Mouse (Mus musculus): ENCODE data around the gene Sigmar1. TPM values are rescaled to one million over a fixed set of nuclear protein-coding genes. Genes with fewer than 3 reads are reported as not detected.
A peak's percentile ranks its signal among the peaks of the same experiment; 100 is the strongest.

Sigmar1 gene
- polyA plus RNA-seq, 1 experiment from 2014 or later, result 75.5 TPM

GRCm38 (mm10) chr4:41722918-41723351 is 33.0 kb downstream of the Sigmar1 start, which contains the start of gene Dctn3:
Dctn3 (minus strand) TSS chr4:41723170.
- under 1% methylated on average over 27 of the region's 27 CpGs for WGBS
- H3K4me2 ChIP-seq, result peak within 1 kb of the TSS; percentile 77
- H3K27me3 ChIP-seq, result peaks cover 44% of the 10 kb centered on the region
- H3K36me3 ChIP-seq, result peaks cover 17% of the 10 kb centered on the region
- no peaks in the 10 kb centered on the region for H3K9me3 ChIP-seq
- ATAC-seq (ENCODE audit: borderline replicate concordance, extremely low read depth, low FRiP score, low TSS enrichment), result peak; percentile 95
- H3K9ac ChIP-seq, result peak within 1 kb of the TSS; percentile 76
- peak within 1 kb of the TSS; percentile 70 for H3K4me3 ChIP-seq
- peaks cover 23% of the 10 kb centered on the region for H3K4me1 ChIP-seq
- H3K27ac ChIP-seq, result no peak within 1 kb of the TSS

- Histone ChIP-seq H3K4me2 (no peak overlapping the region), H3K4me3 (no peak overlapping the region), H3K27me3 (no peaks in the 10 kb centered on the region), H3K9ac (no peak overlapping the region), H3K27ac (no peak overlapping the region), H3K36me3 (peaks cover 29% of the 10 kb centered on the region), H3K4me1 (peaks cover 22% of the 10 kb centered on the region), H3K9me3 (no peaks in the 10 kb centered on the region)
- no peak for ATAC-seq (ENCODE audit: borderline replicate concordance, extremely low read depth, low FRiP score, low TSS enrichment)
- WGBS, result 64% methylated on average over 6 of the region's 6 CpGs
Measured at GRCm38 (mm10) chr4:41716834-41717233, 39.1 kb downstream of the Sigmar1 start.

- Histone ChIP-seq H3K27me3 (no peaks in the 10 kb centered on the region), H3K27ac (no peak overlapping the region), H3K4me3 (no peak overlapping the region), H3K9ac (no peak overlapping the region), H3K36me3 (peaks cover 29% of the 10 kb centered on the region), H3K4me2 (no peak overlapping the region), H3K4me1 (peaks cover 23% of the 10 kb centered on the region), H3K9me3 (no peaks in the 10 kb centered on the region)
- ATAC-seq (ENCODE audit: borderline replicate concordance, extremely low read depth, low FRiP score, low TSS enrichment), result no peak
- WGBS, result 79% methylated on average over 5 of the region's 5 CpGs
Measured at GRCm38 (mm10) chr4:41715596-41715995, 40.4 kb downstream of the Sigmar1 start.

GRCm38 (mm10) chr4:41715082-41715481 is 40.9 kb downstream of the Sigmar1 start:
- Histone ChIP-seq H3K27me3 (no peaks in the 10 kb centered on the region), H3K4me3 (no peak overlapping the region), H3K27ac (no peak overlapping the region), H3K4me2 (no peak overlapping the region), H3K36me3 (peaks cover 29% of the 10 kb centered on the region), H3K9me3 (no peaks in the 10 kb centered on the region), H3K9ac (no peak overlapping the region), H3K4me1 (peaks cover 23% of the 10 kb centered on the region)
- WGBS, result 75% methylated on average over 8 of the region's 8 CpGs
- ATAC-seq (ENCODE audit: borderline replicate concordance, extremely low read depth, low FRiP score, low TSS enrichment), result no peak

- WGBS, result 14% methylated on average over 8 of the region's 8 CpGs
- no peak overlapping the region for H3K27ac ChIP-seq
- H3K4me1 ChIP-seq, result peaks cover 23% of the 10 kb centered on the region
- H3K36me3 ChIP-seq, result peaks cover 25% of the 10 kb centered on the region
- peak overlapping the region; percentile 95 for H3K4me2 ChIP-seq
- ATAC-seq (ENCODE audit: borderline replicate concordance, extremely low read depth, low FRiP score, low TSS enrichment), result no peak
- peak overlapping the region; percentile 88 for H3K4me3 ChIP-seq
- no peaks in the 10 kb centered on the region for H3K27me3 ChIP-seq
- no peaks in the 10 kb centered on the region for H3K9me3 ChIP-seq
- no peak overlapping the region for H3K9ac ChIP-seq
Measured at GRCm38 (mm10) chr4:41714276-41714675, 41.7 kb downstream of the Sigmar1 start.

DNA sequence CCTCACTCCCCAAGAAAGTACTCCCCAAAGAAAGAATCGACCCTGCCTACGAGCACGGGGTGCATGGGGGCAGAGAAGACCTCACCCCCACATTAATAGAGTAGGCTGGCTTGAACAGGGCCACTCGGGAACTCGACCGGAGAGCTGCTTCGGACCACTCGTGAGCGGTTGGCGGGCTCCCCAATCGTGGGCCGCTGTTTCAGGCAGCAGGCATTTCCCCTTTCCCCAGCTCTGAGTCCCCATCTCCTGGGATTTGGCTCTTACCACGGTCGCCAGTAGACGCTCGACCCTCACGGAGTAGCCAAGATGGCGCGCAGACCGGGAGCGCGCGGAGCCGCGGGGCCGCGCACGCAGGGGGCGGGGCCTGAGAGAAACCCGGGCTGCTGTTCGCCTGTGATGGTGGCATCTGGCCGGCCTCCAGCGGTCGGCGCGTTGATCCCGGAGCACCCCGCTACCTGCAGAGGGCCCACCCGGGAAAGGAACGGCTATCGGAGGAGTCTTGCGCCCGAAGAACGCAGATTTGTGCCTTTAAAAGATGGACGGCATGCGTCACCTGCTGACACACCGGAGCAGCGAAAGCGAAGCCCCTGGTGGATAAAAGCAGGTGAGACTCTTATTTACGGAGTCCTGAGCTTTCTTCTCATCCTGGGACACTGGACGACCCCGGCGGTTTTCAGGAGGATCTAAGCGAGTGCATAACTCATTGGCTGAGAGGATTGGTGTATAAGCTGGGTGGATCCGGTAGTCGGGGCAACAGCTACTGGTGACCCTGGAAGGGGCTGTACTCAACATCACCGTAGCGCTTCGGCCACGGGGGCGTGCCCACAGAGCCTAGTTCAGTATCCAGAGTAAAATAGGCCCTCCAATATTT is 42.5 kb downstream of the Sigmar1 start, which contains the start of gene Rpp25l:
Gene Rpp25l (minus strand): TSS at position 338 of the 871 bp plus-strand sequence.
- H3K4me1 ChIP-seq, result peaks cover 23% of the 10 kb centered on the region
- H3K9ac ChIP-seq, result peak within 1 kb of the TSS; percentile 97
- peak within 1 kb of the TSS; percentile 82 for H3K27ac ChIP-seq
- H3K27me3 ChIP-seq, result no peaks in the 10 kb centered on the region
- H3K9me3 ChIP-seq, result no peaks in the 10 kb centered on the region
- under 1% methylated on average over 61 of the region's 61 CpGs for WGBS
- peaks cover 17% of the 10 kb centered on the region for H3K36me3 ChIP-seq
- peak; percentile 71 for ATAC-seq (ENCODE audit: borderline replicate concordance, extremely low read depth, low FRiP score, low TSS enrichment)
- H3K4me3 ChIP-seq, result peak within 1 kb of the TSS; percentile 88
- H3K4me2 ChIP-seq, result peak within 1 kb of the TSS; percentile 95

DNA sequence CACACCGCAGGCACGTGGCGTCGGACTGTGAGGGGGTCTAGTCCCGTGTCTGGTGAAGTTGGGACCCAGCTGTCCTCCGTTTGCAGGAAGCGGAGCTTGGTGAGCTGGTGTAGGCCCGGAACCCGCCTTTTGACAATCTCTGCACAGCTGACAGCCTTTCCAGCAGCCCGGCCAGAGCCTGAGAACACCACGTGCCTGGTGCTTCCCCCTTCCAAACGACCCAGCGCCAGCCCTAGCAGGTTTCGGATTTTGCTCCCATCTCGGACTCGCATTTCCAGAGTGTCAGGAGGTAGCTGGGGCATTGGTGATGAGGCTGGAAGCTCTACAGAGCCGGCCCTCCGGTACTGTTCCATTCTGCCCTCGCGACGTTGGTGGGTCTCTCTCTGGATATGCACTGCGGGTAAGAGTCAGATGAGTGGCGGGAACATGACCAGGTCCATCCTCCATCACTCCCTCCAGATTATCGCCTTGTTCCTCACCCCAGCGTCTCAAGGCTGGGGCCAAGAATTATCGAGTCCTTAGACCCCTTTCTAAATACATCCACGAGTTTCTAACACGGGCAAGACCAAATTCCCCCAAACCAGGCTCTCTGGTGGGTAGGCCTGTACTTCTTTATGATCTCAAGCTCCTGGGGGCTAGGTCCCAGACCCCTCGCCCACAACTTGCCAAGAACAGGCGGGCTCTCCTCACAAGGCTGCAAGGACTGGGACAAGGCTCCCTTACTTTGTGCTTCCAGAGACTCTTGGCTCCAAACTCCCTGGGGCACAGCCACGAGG is 43.3 kb downstream of the Sigmar1 start:
- Histone ChIP-seq H3K27me3 (no peaks in the 10 kb centered on the region), H3K9ac (peak overlapping the region; percentile 97), H3K4me3 (peak overlapping the region; percentile 88), H3K27ac (peak overlapping the region; percentile 82), H3K4me2 (peak overlapping the region; percentile 95), H3K36me3 (peaks cover 10% of the 10 kb centered on the region; the same call in 1 of the 2 replicates), H3K9me3 (no peaks in the 10 kb centered on the region), H3K4me1 (peaks cover 25% of the 10 kb centered on the region)
- peak; percentile 15; the same call in 1 of the 2 replicates for ATAC-seq (ENCODE audit: borderline replicate concordance, extremely low read depth, low FRiP score, low TSS enrichment)
- 29% methylated on average over 31 of the region's 31 CpGs for WGBS

- peak overlapping the region; percentile 95 for H3K4me2 ChIP-seq
- no peak overlapping the region; the same call in 1 of the 2 replicates for H3K27ac ChIP-seq
- no peaks in the 10 kb centered on the region for H3K9me3 ChIP-seq
- ATAC-seq (ENCODE audit: borderline replicate concordance, extremely low read depth, low FRiP score, low TSS enrichment), result no peak
- H3K27me3 ChIP-seq, result no peaks in the 10 kb centered on the region
- WGBS, result 64% methylated on average over 16 of the region's 16 CpGs
- H3K4me3 ChIP-seq, result peak overlapping the region; percentile 88
- peaks cover 5% of the 10 kb centered on the region; the same call in 1 of the 2 replicates for H3K36me3 ChIP-seq
- peaks cover 30% of the 10 kb centered on the region for H3K4me1 ChIP-seq
- peak overlapping the region; percentile 97 for H3K9ac ChIP-seq
Measured at GRCm38 (mm10) chr4:41711705-41712375, 44.1 kb downstream of the Sigmar1 start.

- Histone ChIP-seq H3K9me3 (no peaks in the 10 kb centered on the region), H3K36me3 (peaks cover 2% of the 10 kb centered on the region; the same call in 1 of the 2 replicates), H3K9ac (no peak overlapping the region), H3K4me1 (peaks cover 35% of the 10 kb centered on the region), H3K27ac (no peak overlapping the region), H3K4me3 (no peak overlapping the region), H3K4me2 (no peak overlapping the region), H3K27me3 (peaks cover 4% of the 10 kb centered on the region; the same call in 1 of the 2 replicates)
- whole genome bisulfite sequencing, result 50% methylated on average over 4 of the region's 4 CpGs
- no peak for ATAC-seq (ENCODE audit: borderline replicate concordance, extremely low read depth, low FRiP score, low TSS enrichment)
Measured at GRCm38 (mm10) chr4:41710229-41710628, 45.7 kb downstream of the Sigmar1 start.

DNA sequence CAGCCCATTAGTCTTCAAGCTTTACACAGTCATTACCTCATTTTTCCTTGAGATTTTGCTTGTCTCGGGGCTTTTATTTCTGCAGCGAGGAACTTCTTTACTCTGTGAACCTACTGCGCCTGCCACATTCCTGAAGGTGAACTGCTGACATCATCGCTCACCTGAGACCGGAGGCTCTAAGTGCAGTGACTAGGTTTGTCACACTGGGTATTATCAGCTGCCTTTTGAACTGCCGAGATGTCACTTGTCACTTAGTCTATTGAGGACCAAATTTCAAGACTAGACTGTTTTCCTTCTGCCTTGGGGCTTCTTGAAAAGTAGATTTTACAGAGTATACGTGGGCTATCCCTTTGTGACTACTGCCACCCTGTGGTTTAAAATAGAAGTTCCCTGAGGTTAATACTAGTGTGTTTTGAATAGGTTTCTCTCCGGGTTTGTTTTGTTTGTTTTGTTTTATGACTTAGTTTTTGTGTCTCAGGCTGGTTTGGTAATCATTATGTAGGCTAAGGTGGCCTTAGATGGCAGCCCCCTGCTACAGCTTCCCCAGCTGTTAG is 47.7 kb downstream of the Sigmar1 start:
- no peaks in the 10 kb centered on the region for H3K9me3 ChIP-seq
- no peak overlapping the region for H3K4me3 ChIP-seq
- H3K4me1 ChIP-seq, result peaks cover 30% of the 10 kb centered on the region
- no peaks in the 10 kb centered on the region for H3K36me3 ChIP-seq
- no peak overlapping the region for H3K27ac ChIP-seq
- H3K4me2 ChIP-seq, result peak overlapping the region; percentile 13; the same call in 1 of the 2 replicates
- H3K27me3 ChIP-seq, result peaks cover 7% of the 10 kb centered on the region; the same call in 1 of the 2 replicates
- no peak for ATAC-seq (ENCODE audit: borderline replicate concordance, extremely low read depth, low FRiP score, low TSS enrichment)
- H3K9ac ChIP-seq, result no peak overlapping the region
- WGBS, result 21% methylated on average over 8 of the region's 8 CpGs

DNA sequence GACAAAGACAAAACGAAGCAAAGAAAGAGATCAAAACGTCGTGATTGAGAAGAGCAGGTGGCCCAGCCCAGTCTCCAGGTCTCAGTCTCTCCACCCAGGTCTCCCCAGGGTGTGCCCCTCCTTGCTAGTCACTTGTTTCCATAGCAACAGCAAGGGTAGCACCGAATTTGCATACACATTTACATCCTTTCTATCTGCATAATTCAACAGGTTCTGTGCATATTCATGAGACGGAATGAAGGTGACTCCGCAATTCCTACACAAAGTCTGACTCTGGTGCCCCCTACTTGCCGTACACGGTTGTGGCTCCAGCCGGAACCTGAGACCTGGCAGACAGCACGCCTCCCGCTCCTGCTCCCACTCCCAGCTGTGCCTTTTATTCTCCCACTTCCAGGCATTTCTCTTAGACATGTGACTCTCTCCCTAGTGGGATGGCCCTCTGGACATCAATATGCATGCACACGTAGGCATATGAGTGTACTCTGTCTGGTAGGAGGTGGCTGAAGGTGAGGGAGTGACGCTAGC is 48.9 kb downstream of the Sigmar1 start:
- peak overlapping the region; percentile 13; the same call in 1 of the 2 replicates for H3K4me2 ChIP-seq
- ATAC-seq (ENCODE audit: borderline replicate concordance, extremely low read depth, low FRiP score, low TSS enrichment), result peak; percentile 41; the same call in 1 of the 2 replicates
- H3K36me3 ChIP-seq, result no peaks in the 10 kb centered on the region
- H3K9me3 ChIP-seq, result no peaks in the 10 kb centered on the region
- H3K4me3 ChIP-seq, result no peak overlapping the region
- H3K27me3 ChIP-seq, result peaks cover 7% of the 10 kb centered on the region; the same call in 1 of the 2 replicates
- H3K9ac ChIP-seq, result no peak overlapping the region
- WGBS, result 4% methylated on average over 13 of the region's 13 CpGs
- no peak overlapping the region for H3K27ac ChIP-seq
- peaks cover 23% of the 10 kb centered on the region for H3K4me1 ChIP-seq

Measured in lung, embryonic 15.5 days (tissue).